Mouse (Mus musculus) heart, postnatal 0 days (tissue): ENCODE measurements at regions not wholly inside any gene's neighbourhood (a gene's known extent, or its start where the extent isn't known, plus 50 kb on each side); places are given as distances from the start of the nearest gene placed in this dataset.

Experiments used
- ATAC-seq: fragments of 200-750 bp; cut with Nextera tagmentation; 2 replicates; pipeline ENCODE4 v1.8.0; 2017; ENCODE audit warnings: low read depth, moderate number of reproducible peaks, moderate library complexity; ENCODE audit not compliant: insufficient read depth
- DNase-seq: peaks from one replicate; pipeline ENCODE4 v3.0.0-alpha.2; 2016; ENCODE audit warnings: low spot score
- H3K27ac ChIP-seq: fragments of 300-500 bp; sonication (generic); 2 replicates; pipeline ENCODE4 v1.5.1; 2014; ENCODE audit warnings: low read depth, mild to moderate bottlenecking
- H3K27me3 ChIP-seq: fragments of 300-500 bp; sonication (generic); 2 replicates; pipeline ENCODE4 v1.6.1; 2014; ENCODE audit warnings: low read length, mixed read lengths; ENCODE audit not compliant: control insufficient read depth, insufficient read depth
- H3K36me3 ChIP-seq: fragments of 300-500 bp; sonication (generic); replicated peaks from 2 replicates; pipeline ENCODE4 v1.6.1; 2014; ENCODE audit warnings: low read length, mixed read lengths; ENCODE audit not compliant: control insufficient read depth, insufficient read depth
- H3K4me1 ChIP-seq: fragments of 300-500 bp; sonication (generic); 2 replicates; pipeline ENCODE4 v1.6.1; 2014; ENCODE audit warnings: antibody characterized with exemption; ENCODE audit not compliant: control insufficient read depth, insufficient read depth
- H3K4me2 ChIP-seq: fragments of 300-500 bp; sonication (generic); 2 replicates; pipeline ENCODE4 v1.6.1; 2014; ENCODE audit warnings: low read depth, mild to moderate bottlenecking, low read length, moderate library complexity
- H3K4me3 ChIP-seq: fragments of 300-500 bp; sonication (generic); 2 replicates; pipeline ENCODE4 v1.5.1; 2014; ENCODE audit warnings: low read depth, low read length
- H3K9ac ChIP-seq: fragments of 300-500 bp; sonication (generic); replicated peaks from 2 replicates; pipeline ENCODE4 v1.6.1; 2014; ENCODE audit warnings: low read depth, low read length, mixed read lengths
- H3K9me3 ChIP-seq: fragments of 300-500 bp; sonication (generic); replicated peaks from 2 replicates; pipeline ENCODE4 v1.6.1; 2016; ENCODE audit warnings: low read length; ENCODE audit not compliant: control insufficient read depth
- CTCF ChIP-seq: IDR thresholded peaks from 2 replicates; pipeline ENCODE4 v1.5.1; 2016; ENCODE audit warnings: antibody characterized with exemption, control low read depth, low read depth
- EP300 ChIP-seq: IDR thresholded peaks from 2 replicates; pipeline ENCODE4 v1.6.1; 2016; ENCODE audit warnings: antibody characterized with exemption, low read depth
- WGBS: fragments of 180-500 bp; shearing (Covaris S2); extraction: QIAGEN DNeasy Blood & Tissue Kit; methylation state at CpG from one replicate; pipeline ENCODE4 v1.1.7; 2014; 5-methylcytosine and 5-hydroxymethylcytosine counted together

DNA sequence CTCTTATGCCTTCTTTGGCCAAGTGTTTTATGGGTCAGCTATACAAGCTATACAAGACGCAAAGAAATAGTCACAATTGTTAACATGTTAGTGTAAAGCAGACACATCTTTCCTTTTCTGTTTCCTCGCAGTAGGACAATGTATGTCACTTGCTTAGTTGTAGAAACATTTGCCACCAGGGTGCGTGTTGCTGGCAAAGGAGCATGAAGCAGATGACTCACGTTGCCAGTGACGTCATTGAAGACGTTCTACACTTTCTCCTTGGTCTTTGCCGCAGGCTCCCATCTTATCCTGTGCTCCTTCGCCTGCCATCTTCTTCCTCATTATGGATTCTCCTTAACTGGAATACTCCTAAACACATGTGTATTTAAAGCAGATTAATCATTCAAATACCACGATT, 188.5 kb upstream of the Adra1b start:
- Histone ChIP-seq H3K27ac (no peak overlapping the region), H3K36me3 (no peaks in the 10 kb centered on the region), H3K4me3 (no peak overlapping the region), H3K9me3 (no peaks in the 10 kb centered on the region), H3K9ac (no peak overlapping the region), H3K4me1 (no peaks in the 10 kb centered on the region), H3K27me3 (no peaks in the 10 kb centered on the region), H3K4me2 (no peak overlapping the region)
- WGBS: 86% methylated on average over 9 of the region's 9 CpGs
- TF ChIP-seq EP300: no peak
- no peak for TF ChIP-seq CTCF
- no peak for DNase-seq
- ATAC-seq: no peak

DNA sequence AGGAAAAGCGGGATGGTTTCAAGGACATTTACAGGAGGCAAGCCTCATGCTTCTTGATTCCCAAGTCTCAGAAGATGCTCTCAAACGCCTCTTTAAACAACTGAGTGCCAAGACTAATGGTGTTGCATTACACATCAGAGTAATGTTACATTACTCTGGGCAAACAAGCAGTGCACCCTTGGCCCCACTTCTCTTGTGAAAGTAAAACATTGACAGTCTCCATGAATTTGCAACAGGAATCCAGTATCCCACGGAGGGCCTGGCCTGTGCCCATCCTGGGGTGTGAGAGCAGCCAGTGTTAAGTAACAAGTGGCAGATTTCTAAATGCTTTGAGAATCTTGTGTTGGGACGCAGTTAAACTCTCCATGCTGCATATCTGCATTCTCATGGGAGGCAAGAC, 194.3 kb upstream of the Adra1b start:
- Histone ChIP-seq H3K4me1 (no peaks in the 10 kb centered on the region), H3K4me2 (no peak overlapping the region), H3K9ac (no peak overlapping the region), H3K4me3 (no peak overlapping the region), H3K27ac (no peak overlapping the region), H3K36me3 (no peaks in the 10 kb centered on the region), H3K27me3 (no peaks in the 10 kb centered on the region), H3K9me3 (no peaks in the 10 kb centered on the region)
- ATAC-seq: no peak
- WGBS: 67% methylated on average over 4 of the region's 4 CpGs
- DNase-seq: no peak
- TF ChIP-seq CTCF: no peak
- TF ChIP-seq EP300: no peak

DNA sequence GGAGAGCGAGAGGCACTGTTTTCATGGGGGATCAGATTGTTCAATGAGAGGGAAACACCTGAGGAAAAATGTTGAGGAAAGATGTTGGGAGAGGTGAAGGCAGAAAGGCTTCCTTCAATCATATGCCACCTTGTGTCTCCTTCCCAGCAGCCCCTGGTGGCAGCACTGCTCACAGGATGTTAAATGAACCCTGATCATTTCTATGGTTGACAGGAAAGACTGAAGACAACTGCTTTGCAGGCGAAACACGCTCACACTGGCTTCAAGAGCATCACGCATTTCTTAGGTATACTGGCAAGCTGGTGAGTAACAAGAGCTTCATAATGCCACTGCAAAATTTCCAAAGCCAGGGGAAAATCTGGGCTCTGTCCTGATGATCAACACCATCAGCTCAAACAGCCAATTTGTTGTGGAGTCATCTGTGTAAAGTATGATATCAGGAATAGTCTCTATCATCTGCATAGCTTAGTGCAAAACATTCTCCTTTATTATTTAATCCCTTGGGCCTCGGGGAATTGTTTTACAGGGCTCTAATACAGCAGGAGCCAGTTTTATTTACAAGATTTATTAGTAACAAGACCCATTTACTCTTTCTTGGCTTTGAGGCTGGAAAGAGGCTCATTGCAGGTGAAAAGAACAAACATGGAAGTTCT, 202.3 kb upstream of the Adra1b start:
- WGBS: 83% methylated on average over 5 of the region's 5 CpGs
- TF ChIP-seq EP300 (no peak), CTCF (no peak)

GRCm38 (mm10) chr11:44103841-44104191, 202.8 kb upstream of the Adra1b start:
- H3K36me3 ChIP-seq: no peaks in the 10 kb centered on the region

More for the DNA sequence above, 202.3 kb upstream of the Adra1b start:
- no peak for DNase-seq
- H3K36me3 ChIP-seq: no peaks in the 10 kb centered on the region
- H3K9me3 ChIP-seq: no peaks in the 10 kb centered on the region
- H3K4me2 ChIP-seq: no peak overlapping the region
- no peak for ATAC-seq
- H3K27me3 ChIP-seq: no peaks in the 10 kb centered on the region
- no peak overlapping the region for H3K4me3 ChIP-seq
- no peaks in the 10 kb centered on the region for H3K4me1 ChIP-seq
- no peak overlapping the region for H3K27ac ChIP-seq
- no peak overlapping the region for H3K9ac ChIP-seq

GRCm38 (mm10) chr11:44106231-44106630, 205.2 kb upstream of the Adra1b start:
- 85% methylated on average over 1 of the region's 1 CpGs for WGBS
- Histone ChIP-seq H3K27me3 (no peaks in the 10 kb centered on the region), H3K4me2 (no peak overlapping the region), H3K4me3 (no peak overlapping the region), H3K27ac (no peak overlapping the region), H3K36me3 (no peaks in the 10 kb centered on the region), H3K9me3 (no peaks in the 10 kb centered on the region), H3K9ac (no peak overlapping the region), H3K4me1 (no peaks in the 10 kb centered on the region)
- ATAC-seq (no peak), DNase-seq (no peak)
- TF ChIP-seq CTCF: no peak

More at GRCm38 (mm10) chr11:44103841-44104191, 202.8 kb upstream of the Adra1b start:
- Histone ChIP-seq H3K4me1 (no peaks in the 10 kb centered on the region), H3K9ac (no peak overlapping the region), H3K27me3 (no peaks in the 10 kb centered on the region), H3K4me3 (no peak overlapping the region), H3K27ac (no peak overlapping the region), H3K4me2 (no peak overlapping the region), H3K9me3 (no peaks in the 10 kb centered on the region)
- no peak for TF ChIP-seq EP300
- DNase-seq (no peak), ATAC-seq (no peak)

- H3K4me2 ChIP-seq: no peak overlapping the region
- no peak overlapping the region for H3K27ac ChIP-seq
- WGBS: 66% methylated on average over 5 of the region's 5 CpGs
- H3K4me1 ChIP-seq: no peaks in the 10 kb centered on the region
- H3K9ac ChIP-seq: no peak overlapping the region
- DNase-seq (no peak), ATAC-seq (no peak)
- no peaks in the 10 kb centered on the region for H3K36me3 ChIP-seq
- TF ChIP-seq EP300 (no peak), CTCF (no peak)
- no peaks in the 10 kb centered on the region for H3K27me3 ChIP-seq
- no peak overlapping the region for H3K4me3 ChIP-seq
- no peaks in the 10 kb centered on the region for H3K9me3 ChIP-seq
Measured at GRCm38 (mm10) chr11:44111525-44111924, 210.5 kb upstream of the Adra1b start.
